Mouse (Mus musculus) spleen, adult 18-20 months (tissue): ENCODE data around the gene Col6a2.

Source experiments
- DNase-seq, 2 experiments: peaks; one replicate each; pipeline ENCODE4 v3.0.0; 2022; ENCODE audit warnings: mixed read lengths in 2 of 2

The Col6a2 gene

DNA sequence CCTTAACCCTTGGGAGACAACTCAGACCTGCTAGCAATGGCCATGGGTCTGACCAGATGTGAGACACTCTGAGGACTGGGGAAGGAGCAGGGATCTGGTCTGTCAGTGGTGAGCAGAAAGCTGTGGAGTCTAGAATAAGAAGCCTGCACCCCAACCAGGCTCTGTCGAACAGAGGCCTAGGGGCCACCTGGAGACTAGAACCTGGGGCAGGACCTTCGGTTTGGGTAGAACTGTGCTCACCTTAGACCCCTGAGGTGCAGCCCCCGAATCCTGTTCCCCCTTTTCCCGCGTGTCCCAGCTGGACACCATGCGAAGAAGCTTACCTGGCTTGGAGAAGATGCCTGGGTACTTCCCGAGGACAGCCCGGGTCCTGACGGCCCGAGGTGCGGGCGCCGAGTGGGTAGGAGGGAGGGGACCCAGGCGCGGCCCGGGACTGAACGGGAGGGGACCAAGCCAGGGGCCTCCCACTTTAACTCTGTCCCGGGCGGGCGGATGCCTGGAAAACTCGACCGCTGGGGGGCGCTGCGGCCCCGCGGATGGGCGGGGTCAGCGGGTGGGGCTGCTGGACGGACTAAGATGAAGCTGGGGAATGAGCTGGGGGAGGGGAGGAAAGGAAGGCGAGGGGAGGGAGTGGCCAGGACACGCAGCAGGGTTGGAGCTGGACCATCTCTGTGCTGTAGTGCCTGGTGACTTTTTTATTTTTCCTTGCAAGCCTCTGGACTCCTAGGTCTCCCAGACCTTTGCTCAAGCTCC, at the start of gene Col6a2:
Gene Col6a2, minus strand, starts transcription at position 703 of the 753 bp plus-strand sequence.
- peak; percentile 28 to 37 for DNase-seq

DNA sequence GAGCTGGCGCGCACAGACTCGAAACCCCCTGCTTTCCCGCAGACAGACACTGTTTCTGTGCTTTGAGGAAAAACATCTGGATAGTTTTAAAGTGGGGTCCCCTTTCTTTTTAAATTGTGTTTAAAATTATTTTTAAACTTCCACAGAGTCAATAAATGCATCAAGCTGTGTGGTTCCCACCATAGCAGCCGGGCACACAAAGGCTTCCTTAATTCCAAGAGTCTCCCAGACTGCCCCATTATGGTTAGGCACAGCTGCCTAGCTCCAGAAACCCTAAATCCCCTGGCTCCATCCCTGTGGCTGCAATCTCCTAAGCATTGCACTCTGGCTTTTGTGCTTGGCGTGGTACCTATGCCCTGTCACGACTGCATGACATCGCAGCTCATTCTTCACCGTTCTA, 48.5 kb upstream of the Col6a2 start:
- DNase-seq = no peak

DNA sequence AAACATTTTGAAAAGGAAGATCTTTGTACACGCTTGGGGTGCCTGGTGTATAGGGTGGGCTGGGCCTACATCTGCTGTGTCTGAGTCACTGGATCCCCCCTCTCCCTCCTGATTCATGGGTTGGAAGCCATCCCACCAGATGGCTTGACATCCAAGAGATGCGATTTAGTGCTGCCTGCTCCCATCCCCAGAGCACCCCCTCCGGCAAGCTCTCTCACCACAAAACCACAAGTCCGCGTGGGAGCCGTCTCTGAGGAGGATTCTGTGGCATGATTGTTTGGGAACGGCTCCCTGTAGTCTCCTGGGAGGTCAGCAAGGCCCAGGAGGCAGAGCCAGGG, 45.5 kb upstream of the Col6a2 start:
- no peak for DNase-seq

DNA sequence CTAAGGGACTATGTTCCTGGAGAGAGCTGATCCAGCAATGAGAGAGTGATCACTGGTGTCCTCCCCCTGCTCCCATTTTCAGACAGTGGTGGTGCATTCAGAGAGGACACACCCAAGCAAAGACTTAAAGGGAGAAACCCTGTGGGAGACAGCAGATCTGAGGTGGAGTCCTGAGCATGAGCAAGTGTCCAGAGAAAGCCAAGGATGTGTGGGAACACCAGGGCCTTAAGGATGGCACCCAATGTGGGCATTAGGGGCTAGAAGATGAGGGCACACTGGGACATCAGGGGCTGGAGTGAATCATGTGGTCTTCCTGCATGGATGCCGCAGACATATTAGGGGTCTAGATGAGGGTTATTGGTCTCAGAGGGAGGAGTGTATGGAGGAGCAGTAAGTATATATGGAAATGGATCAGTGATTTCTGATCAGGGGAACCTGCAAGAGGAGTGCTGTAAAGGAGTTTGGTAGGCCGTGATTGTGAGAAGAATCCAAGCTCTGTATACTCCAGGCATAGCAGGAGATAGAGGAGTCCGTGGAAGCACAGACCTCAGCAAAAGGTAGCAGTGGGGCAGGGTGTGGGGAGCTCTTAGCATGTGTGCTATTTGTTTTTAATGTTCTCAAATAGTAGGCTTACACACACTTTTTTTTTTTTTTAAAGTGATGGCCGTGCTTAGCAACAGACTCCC, 45.0 kb upstream of the Col6a2 start:
- DNase-seq = no peak

DNA sequence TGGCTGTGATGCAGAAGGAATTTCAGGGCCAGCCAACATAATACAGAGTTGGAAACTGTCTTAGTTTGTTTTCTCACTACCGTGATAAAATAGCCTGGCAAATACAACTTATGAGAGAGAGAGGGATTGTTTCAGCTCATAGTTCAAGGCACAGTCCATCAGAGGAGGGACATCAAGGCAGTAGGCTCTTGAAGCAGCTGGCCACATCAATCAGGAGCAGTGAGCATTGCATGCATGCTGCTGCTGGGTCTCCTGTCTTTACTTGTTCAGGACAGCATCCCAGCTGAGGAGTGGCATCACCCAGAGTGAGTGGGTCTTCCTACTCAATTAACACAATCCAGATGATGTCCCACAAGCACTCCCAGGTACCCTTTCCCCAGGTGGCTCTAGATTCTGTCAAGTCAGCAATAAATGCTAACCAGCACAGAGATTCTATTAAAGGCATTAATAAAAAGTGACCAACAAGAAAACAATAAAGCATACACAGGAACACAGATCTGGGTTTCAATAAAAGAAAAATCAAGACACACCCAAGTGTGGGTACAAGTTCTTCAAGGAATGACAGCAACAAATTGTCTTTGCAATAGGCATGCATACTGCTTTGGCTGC, 43.9 kb upstream of the Col6a2 start:
- DNase-seq = no peak

DNA sequence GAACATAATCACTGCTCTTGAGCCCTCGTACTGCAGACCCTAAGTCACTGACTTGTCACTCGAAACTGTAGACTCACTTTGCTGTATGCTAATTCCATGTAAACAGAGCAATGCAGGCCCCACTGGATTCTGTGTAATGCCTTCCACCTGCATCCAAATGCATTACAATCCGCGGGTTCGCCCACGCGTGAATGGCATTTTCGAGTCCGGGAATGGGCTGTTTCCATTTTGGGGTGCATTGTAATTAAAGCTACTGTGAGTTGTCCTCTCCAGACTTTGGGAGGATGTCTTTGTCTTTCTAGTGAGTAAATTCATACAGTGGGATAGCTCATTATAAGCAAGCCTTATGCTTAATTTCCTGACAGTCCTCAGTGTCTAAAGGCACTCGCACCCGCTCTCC, 42.1 kb upstream of the Col6a2 start:
- no peak for DNase-seq

DNA sequence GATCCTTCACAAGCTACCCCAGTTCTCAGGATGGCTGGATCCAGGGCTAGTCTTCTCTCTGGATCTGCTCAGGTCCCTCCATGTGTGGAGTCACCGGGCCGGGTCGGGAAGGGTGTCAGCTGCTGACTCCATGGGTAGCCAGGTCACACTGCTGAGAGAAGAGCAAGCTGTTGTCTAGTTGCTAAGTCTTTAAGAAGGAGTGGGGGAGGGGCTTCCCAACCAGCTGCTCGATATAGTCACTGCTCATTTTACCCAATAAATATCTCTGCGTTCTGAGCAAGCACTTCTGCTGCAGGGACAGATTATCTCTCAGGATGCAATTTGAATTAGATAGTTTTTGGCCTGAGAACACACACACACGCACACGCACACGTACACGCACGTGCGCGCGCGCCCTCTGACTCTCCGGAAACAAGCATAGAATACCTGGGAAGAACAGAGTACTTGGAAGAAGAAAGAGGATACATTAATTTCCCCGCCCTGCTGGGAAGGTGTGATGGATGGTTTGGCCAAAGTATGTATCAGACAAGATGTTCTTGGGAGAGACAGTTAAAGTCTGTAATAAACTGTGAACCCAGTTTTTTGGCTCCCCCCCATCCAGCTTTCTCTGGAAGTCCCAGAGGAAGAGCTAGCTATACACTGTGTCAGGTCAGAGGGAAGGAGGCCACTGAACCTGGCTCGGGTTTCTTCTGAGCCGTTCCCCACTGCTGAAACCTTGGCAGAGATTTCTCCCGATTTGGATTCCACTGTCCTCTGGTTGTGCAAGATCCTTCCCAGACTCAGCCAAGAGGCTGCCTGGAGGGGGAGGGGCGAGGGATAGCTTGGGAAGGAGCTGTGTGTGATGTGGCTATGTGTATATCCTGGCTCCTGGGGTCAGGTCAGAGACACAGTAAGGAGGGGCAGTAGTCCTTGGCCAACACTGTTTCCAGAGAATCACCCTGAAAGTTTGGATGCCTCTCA, 41.0 kb upstream of the Col6a2 start:
- DNase-seq = peak in 1 of 2 experiments; percentile 7

DNA sequence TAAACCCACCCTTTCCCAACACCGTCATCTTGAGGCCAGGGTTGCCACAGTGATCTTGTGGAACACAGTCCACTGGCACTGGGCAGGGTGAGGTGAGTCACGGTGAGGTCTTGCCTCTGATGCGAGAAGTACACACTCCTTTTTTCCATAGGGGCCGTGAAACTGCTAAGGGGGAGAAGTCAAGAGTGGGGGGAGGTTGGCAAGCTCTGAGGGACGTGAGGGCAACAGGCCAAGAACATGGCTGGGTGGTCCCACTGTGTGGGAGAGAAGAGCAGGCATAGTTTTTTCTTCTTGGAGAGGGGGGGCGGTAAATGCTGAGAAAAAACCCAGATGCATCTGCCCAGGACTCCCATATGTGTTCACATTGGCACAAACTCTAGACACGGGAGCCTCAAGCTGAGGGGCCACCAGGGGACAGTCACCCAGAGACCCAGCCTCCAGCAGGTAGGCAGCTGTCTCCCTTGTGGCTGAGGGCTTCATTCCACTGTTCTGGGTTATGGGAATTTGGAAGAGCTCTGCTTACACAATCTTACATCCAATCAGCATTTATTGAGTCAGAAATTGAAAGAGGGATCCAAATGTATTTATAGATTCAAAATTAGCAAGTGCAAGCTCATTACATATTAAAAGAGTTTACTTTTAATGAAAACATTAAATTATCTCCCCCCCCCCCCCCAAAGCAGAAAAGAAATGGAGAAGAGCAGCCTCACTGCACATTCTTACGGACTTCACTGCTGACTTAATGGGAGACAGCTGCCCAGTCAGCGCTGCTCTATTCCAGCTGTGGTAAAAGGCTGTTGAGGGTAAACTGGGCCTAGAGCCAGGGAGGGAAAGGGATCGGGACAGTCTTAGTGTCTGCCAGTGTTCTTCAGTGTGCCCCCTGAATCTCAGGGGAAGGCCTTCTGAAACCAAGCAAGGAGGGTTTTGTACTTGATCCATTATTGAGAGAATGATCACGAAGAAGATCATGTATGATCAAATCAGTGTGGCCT, 30.2 kb upstream of the Col6a2 start:
- no peak for DNase-seq

DNA sequence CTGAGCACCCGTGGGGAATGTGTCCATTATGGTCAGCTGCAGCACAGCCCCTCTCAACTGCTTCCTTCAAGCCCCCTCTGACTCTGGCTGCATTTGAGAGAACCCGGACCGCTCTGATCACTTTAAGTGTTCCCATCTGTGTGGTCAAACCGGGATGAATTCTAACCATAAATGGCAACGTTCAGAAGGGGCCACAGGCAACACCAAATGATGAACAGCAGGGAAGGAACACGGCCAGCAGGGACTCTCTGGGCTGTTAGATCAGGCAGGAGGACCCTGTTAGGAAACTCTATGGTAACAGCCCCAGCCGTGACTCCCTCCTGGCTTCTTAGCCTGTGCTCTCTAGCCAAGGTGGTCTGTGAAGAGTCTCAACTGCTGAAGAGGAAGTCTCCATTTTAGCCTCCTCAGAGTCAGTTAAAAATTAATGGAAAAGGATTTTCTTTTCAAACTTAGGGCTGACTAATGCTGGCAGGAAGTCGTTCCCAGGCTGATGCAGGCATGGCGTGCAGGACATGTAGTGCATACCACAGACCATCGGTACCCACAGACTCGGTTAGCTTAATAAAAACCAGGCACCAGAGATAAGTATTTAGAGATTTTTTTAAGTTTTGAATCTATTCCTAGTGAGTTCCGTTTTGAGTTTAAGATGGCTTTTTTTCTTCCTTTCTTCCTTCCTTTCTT, 27.4 kb upstream of the Col6a2 start:
- DNase-seq = no peak

DNA sequence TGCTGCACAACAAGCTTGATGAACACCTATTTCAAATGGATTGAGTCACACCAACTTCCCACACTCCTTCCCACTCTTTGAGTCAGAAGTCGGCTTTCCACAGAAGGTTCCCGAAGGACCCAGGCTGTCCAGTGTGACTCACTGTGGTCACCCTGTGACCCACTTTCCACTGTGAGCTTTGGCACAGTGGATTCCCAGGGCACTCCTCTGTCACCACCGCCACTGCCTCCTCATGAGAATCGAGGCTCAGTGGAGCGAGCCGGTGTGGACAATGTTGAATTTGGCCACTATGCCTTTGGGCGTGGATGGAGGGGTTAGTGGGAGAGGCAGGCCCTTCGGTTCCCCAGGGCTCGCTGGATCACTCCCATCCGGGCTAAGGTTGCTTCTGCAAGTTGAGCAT, 25.3 kb upstream of the Col6a2 start:
- DNase-seq = no peak

DNA sequence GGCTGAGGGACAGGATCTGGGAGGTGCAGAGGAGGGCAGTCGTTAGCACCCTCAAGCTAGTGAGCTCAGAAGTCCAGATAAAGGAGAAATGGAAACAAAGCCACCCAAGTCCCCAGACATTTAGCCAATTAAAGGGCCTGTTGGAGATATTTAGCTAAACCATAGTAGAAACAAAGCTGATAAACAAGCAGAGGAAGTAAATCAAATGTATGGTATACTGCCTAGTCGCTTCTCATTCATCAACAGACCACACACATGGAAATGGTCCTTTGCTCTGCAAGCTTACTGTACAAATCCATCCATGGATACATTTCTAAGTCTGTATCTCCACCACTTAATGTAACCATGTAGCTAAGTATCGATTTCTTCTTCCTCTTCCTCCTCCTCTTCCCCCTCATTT, 24.0 kb upstream of the Col6a2 start:
- no peak for DNase-seq

DNA sequence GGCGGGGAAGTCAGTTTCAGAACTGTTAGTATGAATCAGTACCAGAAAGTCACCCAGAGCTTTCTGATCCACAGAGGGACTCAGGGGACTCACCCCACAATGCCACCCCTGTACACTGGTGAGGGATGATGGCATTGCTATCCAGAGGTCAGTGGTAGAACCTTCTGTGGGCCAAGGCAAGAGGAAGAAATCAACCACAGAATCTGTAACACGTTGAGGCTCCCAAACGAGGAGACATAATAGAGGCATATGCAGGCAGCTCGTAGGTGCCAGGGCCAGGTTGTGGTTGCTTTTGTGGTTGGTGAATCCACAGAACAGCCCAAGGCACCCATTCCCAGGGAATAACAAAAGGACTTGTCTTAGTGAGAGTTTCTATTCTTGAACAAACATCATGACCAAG, 22.3 kb upstream of the Col6a2 start:
- DNase-seq = no peak

DNA sequence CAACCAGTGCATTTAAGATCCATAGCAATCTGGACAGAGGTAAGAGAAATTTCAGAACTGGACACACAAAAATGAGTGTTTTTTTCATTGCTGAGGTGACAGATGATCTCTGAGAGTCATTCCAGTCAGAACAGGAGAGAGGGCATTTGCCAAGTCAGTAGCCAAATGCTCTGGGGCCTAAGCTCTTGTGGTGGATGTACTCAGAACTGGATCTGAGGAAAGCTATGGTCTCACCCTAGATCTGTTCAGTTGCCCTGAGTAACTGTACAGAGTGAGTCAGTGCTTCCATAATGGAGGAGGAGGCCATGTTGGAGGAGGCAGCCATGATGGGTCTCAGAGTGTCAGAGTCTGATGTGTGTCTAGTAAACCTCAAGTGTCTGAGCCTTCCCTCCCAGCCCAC, 21.6 kb upstream of the Col6a2 start:
- no peak for DNase-seq

DNA sequence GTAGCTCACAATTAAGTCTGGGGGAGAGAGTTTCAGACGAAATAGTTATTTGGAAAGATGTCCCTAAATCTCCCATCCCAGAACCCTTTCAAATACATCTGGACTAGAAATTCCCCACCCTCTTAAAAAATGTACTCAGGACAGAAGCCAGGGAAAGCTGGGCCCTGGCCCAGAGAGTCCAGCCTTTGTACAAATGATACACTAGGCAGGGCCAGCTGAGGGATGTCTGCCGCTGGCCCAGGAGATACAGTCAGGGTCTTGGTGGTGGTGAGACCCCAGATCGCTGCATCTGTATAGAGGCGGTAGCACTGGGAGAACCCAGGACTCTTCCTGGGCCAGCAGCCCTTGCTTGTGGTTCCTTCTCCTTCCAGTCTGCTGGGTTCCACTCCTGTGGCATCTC, 20.6 kb upstream of the Col6a2 start:
- DNase-seq = no peak

DNA sequence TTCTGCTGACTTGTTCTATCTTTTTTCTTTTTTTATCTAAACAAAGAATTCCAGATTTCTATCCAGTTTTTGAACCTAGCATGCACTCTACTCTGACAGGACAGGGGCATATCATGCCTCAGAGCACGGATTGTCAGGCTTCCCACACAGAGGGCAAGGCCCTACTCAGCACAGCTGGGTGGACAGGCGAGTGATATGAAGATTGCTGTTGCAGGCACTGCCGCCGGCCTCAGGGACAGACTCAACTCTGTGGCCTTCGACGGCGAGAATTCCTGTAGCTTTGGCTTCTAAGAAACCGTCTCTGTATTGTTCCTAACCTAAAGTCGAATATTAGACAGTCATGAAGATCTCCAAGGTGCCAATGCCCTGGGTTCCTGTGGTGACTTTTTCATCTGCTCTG, 20.0 kb upstream of the Col6a2 start:
- DNase-seq = no peak

DNA sequence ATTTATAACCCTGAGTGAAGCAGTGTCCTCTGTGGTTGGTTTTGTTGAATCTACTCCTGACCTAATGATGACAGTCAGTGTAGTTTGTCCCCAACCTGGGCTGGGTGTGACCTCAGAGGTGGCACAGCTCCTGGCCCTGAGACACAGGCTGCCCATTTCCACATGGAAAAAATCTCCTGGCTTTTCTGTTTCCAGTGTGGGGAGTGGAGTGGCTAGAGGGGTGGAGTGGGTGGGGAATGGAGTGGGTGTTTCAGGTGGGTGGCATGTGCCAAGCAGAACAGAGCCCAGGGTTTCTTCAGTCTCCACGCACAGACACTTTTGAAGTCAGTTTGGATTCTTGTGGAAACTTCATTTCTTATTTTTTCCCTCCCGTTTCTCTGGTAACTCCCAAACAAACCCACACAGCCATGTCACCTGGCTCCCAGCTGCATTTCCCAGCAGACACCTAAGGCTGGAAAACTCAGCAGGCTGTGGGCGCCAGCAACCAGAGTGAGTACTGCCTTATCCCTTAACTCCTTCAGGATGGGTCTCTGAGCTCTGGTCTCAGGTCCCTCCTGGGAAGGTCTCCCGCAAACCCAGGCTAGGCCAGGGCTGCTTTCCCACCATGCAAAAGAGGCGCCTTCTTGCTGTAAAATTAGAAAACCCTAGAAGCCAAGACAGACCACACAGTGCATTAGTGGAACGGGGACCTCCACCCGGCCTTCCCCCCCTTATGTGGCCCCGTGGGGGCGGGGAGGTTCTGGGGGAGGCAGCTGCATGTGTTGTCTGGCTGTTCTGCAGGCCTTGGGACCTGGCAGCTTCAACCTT, 19.4 kb upstream of the Col6a2 start:
- DNase-seq = no peak

DNA sequence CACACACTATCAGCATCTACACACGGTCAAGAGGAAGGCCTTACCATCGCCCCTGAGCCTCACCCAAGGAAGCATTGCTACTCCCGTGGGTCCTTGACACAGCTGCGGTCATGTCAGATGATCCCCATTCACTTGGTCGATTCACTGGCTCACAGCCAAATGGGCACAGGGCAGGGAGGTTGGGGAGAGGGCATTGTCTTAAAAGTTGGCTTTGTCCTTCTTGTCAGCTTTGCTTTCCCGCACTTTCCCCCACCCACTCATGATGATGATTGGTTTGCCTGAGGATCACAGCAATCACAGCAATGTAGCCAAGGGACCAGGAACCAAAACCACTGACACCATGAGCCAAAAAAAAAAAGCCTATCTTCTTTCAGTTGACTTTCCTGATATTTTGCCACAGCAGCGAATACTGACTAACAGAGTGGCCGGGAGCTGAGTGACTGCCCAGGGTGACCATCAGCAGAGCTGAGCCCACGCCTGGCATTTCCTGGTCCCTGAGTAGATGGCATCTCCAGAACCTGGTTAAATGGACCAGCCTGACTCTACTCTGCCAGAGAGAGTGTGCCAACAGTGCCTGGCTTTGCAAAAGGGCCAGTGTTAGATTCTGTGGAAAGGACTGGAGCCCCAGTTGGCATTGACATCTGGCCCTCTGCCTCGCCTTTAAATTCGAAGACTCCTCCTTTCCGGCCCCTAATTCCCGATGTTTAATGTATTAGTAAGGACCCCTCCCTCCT, 18.6 kb upstream of the Col6a2 start:
- no peak for DNase-seq

DNA sequence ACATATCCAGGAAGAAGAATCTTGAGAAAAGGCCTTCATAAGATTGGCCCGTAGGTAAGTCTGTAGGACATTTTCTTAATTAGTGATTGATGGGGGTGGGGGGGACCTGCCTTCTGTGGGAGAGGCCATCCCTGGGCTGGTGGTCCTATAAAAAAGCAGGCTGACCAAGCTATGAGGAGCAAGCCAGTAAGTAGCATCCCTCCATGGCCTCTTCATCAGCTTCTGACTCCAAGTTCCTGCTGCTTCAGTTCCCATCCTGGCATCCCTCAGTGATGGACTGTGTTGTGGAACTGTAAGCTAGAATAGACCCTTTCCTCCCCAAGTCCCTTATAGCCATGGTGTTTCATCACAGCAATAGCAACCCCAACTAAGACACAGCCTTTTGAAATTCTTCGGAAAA, 16.5 kb upstream of the Col6a2 start:
- no peak for DNase-seq

DNA sequence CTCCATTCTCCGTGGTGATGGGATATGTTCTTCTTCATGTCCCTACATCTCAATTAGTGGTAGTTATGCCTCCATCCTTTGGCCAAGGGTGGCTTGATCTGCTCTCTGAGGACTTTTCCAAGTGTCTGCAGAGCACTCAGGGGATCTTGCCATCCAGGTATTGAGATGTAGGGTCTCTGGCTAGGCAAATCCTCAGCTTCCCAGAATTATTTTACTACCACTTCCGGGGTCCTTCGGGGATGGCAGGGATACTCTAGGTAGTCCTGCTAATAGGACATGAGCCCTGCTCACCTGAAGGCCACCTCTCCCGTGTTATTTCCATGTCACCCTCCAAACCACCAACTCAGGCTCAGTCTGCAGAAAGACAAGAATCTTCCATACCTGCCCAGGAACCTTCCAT, 13.2 kb upstream of the Col6a2 start:
- no peak for DNase-seq

DNA sequence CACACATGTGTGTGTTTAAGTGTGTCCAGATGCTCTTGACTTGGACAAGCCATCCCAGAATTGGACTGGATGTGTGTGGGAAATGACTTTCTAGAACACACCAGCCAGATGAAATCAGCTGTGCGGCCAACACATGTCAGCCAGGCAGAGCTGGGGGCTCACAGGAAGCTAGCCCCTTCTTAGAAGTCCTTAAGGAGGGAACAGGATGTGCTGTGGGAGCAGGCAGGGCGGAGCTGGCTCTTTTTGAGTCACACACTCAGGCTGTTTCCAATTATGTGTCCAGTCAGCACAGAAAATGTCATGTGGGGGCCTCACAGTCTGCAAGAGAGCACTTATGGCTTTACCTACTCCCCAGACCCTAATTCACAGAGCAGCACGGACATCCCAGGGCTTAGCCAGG, 12.6 kb upstream of the Col6a2 start:
- no peak for DNase-seq
